Mouse (Mus musculus): ENCODE measurements around the gene Atrnl1. TPM values are rescaled to one million over a fixed set of nuclear protein-coding genes. Genes with fewer than 3 reads are reported as not detected.

Atrnl1 gene
- polyA plus RNA-seq, 1 experiment from 2014 or later, result 5.1 TPM

DNA sequence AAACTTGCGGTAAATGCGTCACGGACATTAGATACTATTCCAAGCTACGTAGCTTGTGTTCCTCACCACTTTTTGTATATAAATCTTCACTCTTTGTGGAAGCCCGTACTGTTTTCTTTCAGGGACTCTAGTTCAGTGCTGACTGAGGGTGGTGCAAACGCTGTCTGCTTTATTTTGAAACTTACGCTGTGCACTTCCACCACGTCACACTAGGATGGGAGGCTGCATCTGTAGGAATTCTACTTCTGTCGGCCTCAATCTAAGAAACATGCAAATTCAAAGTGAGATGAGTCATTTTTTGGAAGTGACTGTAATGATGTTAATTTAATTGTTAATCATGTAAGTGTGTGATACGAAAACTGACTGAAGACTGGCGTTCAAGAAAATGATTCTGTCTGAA is 135.7 kb downstream of the Atrnl1 start:
- H3K27me3 ChIP-seq (ENCODE audit: insufficient read depth, poor library complexity, severe bottlenecking), result no peaks in the 10 kb centered on the region
- H3K4me1 ChIP-seq, result no peaks in the 10 kb centered on the region
- DNase-seq (ENCODE audit: low spot score), result no peak
- no peaks in the 10 kb centered on the region for H3K36me3 ChIP-seq
- WGBS, result 91% methylated on average over 11 of the region's 11 CpGs
- H3K4me3 ChIP-seq, result no peak overlapping the region
- H3K9me3 ChIP-seq, result no peaks in the 10 kb centered on the region
- no peak overlapping the region for H3K27ac ChIP-seq

GRCm38 (mm10) chr19:57752189-57752588 is 141.4 kb downstream of the Atrnl1 start:
- 93% methylated on average over 14 of the region's 14 CpGs for WGBS
- Histone ChIP-seq H3K27me3 (ENCODE audit: insufficient read depth, poor library complexity, severe bottlenecking) (no peaks in the 10 kb centered on the region), H3K4me1 (no peaks in the 10 kb centered on the region), H3K36me3 (peaks cover 3% of the 10 kb centered on the region; the same call in 1 of the 2 replicates), H3K4me3 (no peak overlapping the region), H3K27ac (no peak overlapping the region), H3K9me3 (no peaks in the 10 kb centered on the region)
- DNase-seq (ENCODE audit: low spot score), result no peak

DNA sequence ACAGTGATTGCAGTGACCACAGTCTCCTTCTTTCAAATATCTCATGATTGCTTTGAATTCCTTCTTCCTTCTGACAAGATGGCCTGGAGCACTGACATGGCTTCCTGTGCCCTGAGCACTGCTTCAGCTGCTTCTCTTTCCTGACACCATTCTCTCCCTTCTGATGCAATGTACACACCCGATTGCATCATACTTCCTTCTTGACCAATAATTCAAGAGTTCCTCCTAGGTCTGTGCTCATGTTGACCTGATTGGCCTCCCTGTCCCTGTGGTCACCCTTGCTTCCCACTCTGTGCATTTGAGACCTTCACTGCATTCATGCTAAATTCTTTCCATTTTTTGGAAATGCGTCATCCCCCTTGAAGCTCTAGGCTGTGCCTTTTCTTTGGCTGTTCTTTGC is 151.7 kb downstream of the Atrnl1 start:
- H3K36me3 ChIP-seq, result peaks cover 14% of the 10 kb centered on the region; the same call in 1 of the 2 replicates
- no peaks in the 10 kb centered on the region for H3K27me3 ChIP-seq (ENCODE audit: insufficient read depth, poor library complexity, severe bottlenecking)
- peaks cover 8% of the 10 kb centered on the region for H3K4me1 ChIP-seq
- WGBS, result 79% methylated on average over 2 of the region's 2 CpGs
- no peak overlapping the region for H3K4me3 ChIP-seq
- H3K9me3 ChIP-seq, result no peaks in the 10 kb centered on the region
- no peak for DNase-seq (ENCODE audit: low spot score)
- H3K27ac ChIP-seq, result no peak overlapping the region

DNA sequence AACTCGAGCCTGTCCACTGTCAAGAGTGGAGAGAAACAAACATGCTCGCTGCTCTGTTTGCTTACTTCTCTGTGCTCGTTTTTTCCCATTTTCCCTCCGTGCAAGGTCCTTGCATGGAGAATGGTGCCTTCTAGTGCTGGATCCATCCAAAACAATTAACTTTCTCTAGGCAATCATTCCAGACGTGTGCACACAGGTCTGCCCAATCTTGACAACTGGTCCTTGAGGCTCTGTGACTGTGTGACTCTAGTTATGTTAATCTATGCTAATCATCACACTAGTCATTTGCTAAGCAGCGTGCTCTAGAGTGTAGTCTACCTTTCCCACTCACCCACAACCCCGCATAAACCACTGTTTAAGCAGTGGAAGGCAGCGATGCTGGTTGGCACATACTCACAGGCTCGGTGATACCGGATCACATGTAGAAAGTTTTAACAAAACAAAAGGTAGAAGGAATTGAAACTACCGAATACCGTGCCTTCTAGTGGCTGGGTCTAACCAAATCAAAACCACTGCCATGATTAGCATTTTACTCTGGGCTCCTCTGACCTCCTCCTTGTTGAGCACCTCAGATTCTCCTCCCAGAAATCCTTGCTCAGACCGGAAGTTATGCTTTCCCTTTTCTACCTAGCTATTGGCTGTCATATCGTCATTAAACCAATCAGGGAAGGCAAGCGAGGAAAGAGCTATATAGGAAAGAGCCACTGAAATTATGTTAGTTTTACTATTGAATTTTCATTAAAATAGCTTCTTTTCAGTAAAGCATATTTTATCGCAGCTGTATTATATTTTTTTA is 153.9 kb downstream of the Atrnl1 start:
- peaks cover 14% of the 10 kb centered on the region; the same call in 1 of the 2 replicates for H3K36me3 ChIP-seq
- DNase-seq (ENCODE audit: low spot score), result no peak
- no peaks in the 10 kb centered on the region for H3K27me3 ChIP-seq (ENCODE audit: insufficient read depth, poor library complexity, severe bottlenecking)
- WGBS, result 86% methylated on average over 16 of the region's 16 CpGs
- H3K9me3 ChIP-seq, result no peaks in the 10 kb centered on the region
- H3K4me3 ChIP-seq, result no peak overlapping the region
- H3K4me1 ChIP-seq, result peaks cover 8% of the 10 kb centered on the region
- no peak overlapping the region for H3K27ac ChIP-seq

DNA sequence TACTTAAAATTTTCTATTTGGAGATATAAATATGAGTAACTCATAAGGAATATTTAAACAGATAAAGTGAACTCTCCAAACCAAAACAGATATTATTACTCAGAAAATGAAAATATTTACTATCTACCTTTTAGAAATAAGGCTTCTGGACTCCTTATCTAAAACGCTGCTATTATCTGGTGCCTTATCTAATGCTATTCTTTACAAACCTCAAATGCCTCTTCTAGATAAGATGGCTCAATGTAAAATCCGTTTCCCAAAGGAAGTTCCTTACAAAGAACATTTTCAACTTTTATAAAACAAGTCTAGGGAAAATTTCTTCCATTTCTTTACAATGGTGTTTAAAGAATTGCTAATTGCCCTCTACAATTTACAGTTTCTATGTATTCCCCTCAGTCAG is 156.2 kb downstream of the Atrnl1 start:
- no peaks in the 10 kb centered on the region for H3K9me3 ChIP-seq
- DNase-seq (ENCODE audit: low spot score), result no peak
- no peaks in the 10 kb centered on the region for H3K27me3 ChIP-seq (ENCODE audit: insufficient read depth, poor library complexity, severe bottlenecking)
- peaks cover 8% of the 10 kb centered on the region for H3K4me1 ChIP-seq
- 0 out of 2 replicates have a peak, but pooled peaks cover 4% of the 10 kb centered on the region for H3K36me3 ChIP-seq
- whole genome bisulfite sequencing, result 34% methylated on average over 2 of the region's 2 CpGs
- H3K4me3 ChIP-seq, result no peak overlapping the region
- no peak overlapping the region for H3K27ac ChIP-seq

DNA sequence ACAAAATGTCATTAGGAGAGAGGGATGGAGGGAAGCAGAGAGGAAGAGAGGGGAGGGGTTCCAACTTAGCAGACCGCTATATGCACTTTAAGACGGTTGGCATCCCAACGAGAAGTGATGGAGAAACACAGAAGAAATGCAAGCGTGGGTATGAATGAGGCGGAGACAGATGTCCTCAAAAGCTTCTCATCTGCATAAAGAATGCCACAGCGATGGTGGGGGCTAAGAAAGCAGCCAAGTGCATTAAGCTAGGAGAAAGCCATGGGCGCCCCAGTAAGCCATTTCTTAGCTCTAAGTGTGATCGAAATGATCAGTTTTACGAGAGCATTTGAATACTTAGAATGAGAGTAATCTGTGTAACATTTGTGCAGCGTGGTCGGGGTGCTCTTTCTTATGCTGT is 157.8 kb downstream of the Atrnl1 start:
- no peak overlapping the region for H3K27ac ChIP-seq
- H3K4me3 ChIP-seq, result no peak overlapping the region
- H3K4me1 ChIP-seq, result no peaks in the 10 kb centered on the region
- WGBS, result 94% methylated on average over 11 of the region's 11 CpGs
- no peaks in the 10 kb centered on the region for H3K27me3 ChIP-seq (ENCODE audit: insufficient read depth, poor library complexity, severe bottlenecking)
- no peak for DNase-seq (ENCODE audit: low spot score)
- H3K9me3 ChIP-seq, result no peaks in the 10 kb centered on the region
- 0 out of 2 replicates have a peak, but pooled peaks cover 4% of the 10 kb centered on the region for H3K36me3 ChIP-seq

DNA sequence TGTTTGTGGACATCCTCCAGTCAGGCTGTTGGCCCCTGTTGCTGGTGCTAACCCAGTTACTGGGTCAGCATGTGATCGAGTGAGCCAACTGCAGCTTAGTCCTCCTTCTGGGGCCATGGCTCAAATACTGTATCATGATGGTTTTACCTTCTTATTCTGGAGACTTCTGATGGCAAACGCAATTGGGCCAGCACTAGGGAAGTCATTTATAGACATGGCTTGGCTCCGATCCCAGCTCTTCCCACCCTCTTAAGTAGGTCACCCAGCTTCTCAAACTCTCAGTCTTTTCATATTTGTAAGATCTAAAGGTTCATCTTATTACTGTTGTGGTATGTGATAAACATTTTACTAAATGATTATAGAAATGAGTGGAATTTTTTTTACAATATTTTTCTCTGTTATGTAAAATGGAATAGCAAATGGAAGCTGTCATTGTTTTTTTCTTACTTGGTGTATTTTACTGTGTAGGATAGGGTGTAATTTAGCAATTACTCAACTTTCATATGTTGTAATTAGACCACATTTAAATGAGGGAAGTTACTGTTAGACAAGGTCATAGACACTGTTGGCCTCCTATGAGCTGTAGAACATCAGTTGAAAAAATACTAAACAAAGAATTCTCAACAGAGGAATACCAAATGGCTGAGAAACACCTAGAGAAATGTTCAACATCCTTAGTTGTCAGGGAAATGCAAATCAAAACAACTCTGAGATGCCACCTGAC is 171.7 kb downstream of the Atrnl1 start:
- WGBS, result 87% methylated on average over 3 of the region's 3 CpGs
- no peak for DNase-seq (ENCODE audit: low spot score)
- Histone ChIP-seq H3K4me3 (no peak overlapping the region), H3K27ac (no peak overlapping the region), H3K27me3 (ENCODE audit: insufficient read depth, poor library complexity, severe bottlenecking) (no peaks in the 10 kb centered on the region), H3K9me3 (no peaks in the 10 kb centered on the region), H3K4me1 (peaks cover 4% of the 10 kb centered on the region; the same call in 1 of the 2 replicates), H3K36me3 (no peaks in the 10 kb centered on the region)

DNA sequence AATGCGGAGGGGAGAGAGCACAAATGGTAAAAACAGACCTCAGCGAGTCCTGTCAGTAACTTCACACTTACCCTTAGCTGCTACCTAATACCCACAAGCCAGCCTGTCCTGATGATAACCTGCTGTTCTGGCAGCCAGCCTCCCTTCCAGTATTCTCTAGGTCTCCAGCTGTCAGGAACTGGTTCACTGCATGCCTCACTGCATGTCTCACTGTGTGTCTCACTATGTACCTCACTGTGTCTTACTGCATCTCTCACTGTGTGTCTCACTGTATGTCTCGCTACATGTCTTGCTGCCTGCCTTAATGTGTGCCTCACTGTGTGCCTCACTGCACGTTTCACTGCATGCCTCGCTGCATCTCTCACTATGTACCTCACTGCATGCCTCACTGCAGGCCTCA is 175.9 kb downstream of the Atrnl1 start:
- no peak for DNase-seq (ENCODE audit: low spot score)
- Histone ChIP-seq H3K9me3 (no peaks in the 10 kb centered on the region), H3K36me3 (no peaks in the 10 kb centered on the region), H3K27me3 (ENCODE audit: insufficient read depth, poor library complexity, severe bottlenecking) (no peaks in the 10 kb centered on the region), H3K4me3 (no peak overlapping the region), H3K27ac (no peak overlapping the region), H3K4me1 (peaks cover 4% of the 10 kb centered on the region; the same call in 1 of the 2 replicates)
- 74% methylated on average over 5 of the region's 5 CpGs for WGBS

GRCm38 (mm10) chr19:57802207-57802606 is 191.4 kb downstream of the Atrnl1 start:
- Histone ChIP-seq H3K4me1 (no peaks in the 10 kb centered on the region), H3K9me3 (no peaks in the 10 kb centered on the region), H3K27me3 (ENCODE audit: insufficient read depth, poor library complexity, severe bottlenecking) (no peaks in the 10 kb centered on the region), H3K27ac (no peak overlapping the region), H3K4me3 (no peak overlapping the region), H3K36me3 (no peaks in the 10 kb centered on the region)
- DNase-seq (ENCODE audit: low spot score), result no peak
- WGBS, result 83% methylated on average over 9 of the region's 9 CpGs

- H3K4me1 ChIP-seq, result no peaks in the 10 kb centered on the region
- 65% methylated on average over 14 of the region's 14 CpGs for WGBS
- no peak overlapping the region for H3K4me3 ChIP-seq
- H3K36me3 ChIP-seq, result no peaks in the 10 kb centered on the region
- H3K9me3 ChIP-seq, result no peaks in the 10 kb centered on the region
- H3K27ac ChIP-seq, result no peak overlapping the region
- DNase-seq (ENCODE audit: low spot score), result no peak
- H3K27me3 ChIP-seq (ENCODE audit: insufficient read depth, poor library complexity, severe bottlenecking), result no peaks in the 10 kb centered on the region
These were observed 192.1 kb downstream of the Atrnl1 start for GRCm38 (mm10) chr19:57802771-57803482.

- 73% methylated on average over 3 of the region's 3 CpGs for WGBS
- H3K4me3 ChIP-seq, result no peak overlapping the region
- H3K27ac ChIP-seq, result no peak overlapping the region
- H3K27me3 ChIP-seq (ENCODE audit: insufficient read depth, poor library complexity, severe bottlenecking), result no peaks in the 10 kb centered on the region
- H3K9me3 ChIP-seq, result no peaks in the 10 kb centered on the region
- no peaks in the 10 kb centered on the region for H3K4me1 ChIP-seq
- DNase-seq (ENCODE audit: low spot score), result no peak
- H3K36me3 ChIP-seq, result no peaks in the 10 kb centered on the region
These were observed 192.6 kb downstream of the Atrnl1 start for GRCm38 (mm10) chr19:57803483-57803820.

- Histone ChIP-seq H3K27me3 (ENCODE audit: insufficient read depth, poor library complexity, severe bottlenecking) (no peaks in the 10 kb centered on the region), H3K4me3 (no peak overlapping the region), H3K9me3 (no peaks in the 10 kb centered on the region), H3K36me3 (no peaks in the 10 kb centered on the region), H3K27ac (no peak overlapping the region), H3K4me1 (no peaks in the 10 kb centered on the region)
- WGBS, result 80% methylated on average over 2 of the region's 2 CpGs
- no peak for DNase-seq (ENCODE audit: low spot score)
These were observed 197.5 kb downstream of the Atrnl1 start for GRCm38 (mm10) chr19:57808363-57808762.

- no peak overlapping the region for H3K4me3 ChIP-seq
- H3K9me3 ChIP-seq, result no peaks in the 10 kb centered on the region
- no peaks in the 10 kb centered on the region for H3K27me3 ChIP-seq (ENCODE audit: insufficient read depth, poor library complexity, severe bottlenecking)
- H3K4me1 ChIP-seq, result no peaks in the 10 kb centered on the region
- 88% methylated on average over 6 of the region's 6 CpGs for WGBS
- no peak for DNase-seq (ENCODE audit: low spot score)
- H3K36me3 ChIP-seq, result no peaks in the 10 kb centered on the region
- no peak overlapping the region for H3K27ac ChIP-seq
These were observed 203.5 kb downstream of the Atrnl1 start for GRCm38 (mm10) chr19:57814291-57814690.
